Mouse (Mus musculus): ENCODE data around the gene Masp1. TPM values are rescaled to one million over a fixed set of nuclear protein-coding genes. Genes with fewer than 3 reads are reported as not detected.

Gene Masp1
- total RNA-seq, 2 experiments from 2014 or later = 16.9 to 17.3 TPM

DNA sequence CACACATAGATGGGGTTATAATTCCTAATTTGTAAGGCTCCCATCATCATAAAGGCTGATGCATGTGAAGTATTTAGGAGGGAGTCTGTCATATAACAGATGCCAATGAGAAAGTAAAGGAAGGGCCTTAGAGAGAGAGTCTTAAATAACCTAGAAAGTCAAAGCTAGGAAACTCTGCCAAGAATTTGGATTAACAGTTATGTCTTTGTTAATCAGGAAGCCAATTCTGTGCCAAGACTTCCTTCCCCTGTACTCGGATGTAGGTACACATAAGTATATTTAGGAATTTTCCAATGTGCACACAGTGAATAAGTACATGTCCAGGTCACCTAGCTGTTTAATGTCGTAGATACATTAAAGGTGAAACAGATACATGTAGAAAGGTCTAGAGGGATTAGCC is 4.0 kb downstream of the Masp1 start:
- no peak for DNase-seq
- intact Hi-C loops (cut with DNase I) = no loop called here

DNA sequence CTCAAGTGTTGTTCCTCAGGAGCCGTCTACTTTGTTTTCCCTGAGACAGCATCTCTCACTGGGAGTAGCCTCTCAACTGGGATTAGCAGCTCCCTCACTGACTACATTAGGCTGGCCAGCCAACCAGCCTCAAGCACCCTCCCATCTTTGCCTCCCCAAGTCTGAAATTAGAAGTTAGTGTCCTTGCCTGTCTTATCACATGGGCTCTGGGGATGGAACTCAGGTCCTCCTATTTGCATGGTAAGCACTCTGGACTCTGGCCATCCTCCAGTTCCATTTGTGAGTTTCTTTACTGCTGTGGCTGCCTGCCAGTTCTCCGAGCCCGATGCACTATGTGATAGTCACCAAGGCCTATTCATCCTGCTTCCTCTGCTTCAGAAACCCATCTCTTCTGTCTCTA is 4.8 kb downstream of the Masp1 start:
- intact Hi-C loops (cut with DNase I) = no loop called here
- DNase-seq = peak; percentile 51 to 53

DNA sequence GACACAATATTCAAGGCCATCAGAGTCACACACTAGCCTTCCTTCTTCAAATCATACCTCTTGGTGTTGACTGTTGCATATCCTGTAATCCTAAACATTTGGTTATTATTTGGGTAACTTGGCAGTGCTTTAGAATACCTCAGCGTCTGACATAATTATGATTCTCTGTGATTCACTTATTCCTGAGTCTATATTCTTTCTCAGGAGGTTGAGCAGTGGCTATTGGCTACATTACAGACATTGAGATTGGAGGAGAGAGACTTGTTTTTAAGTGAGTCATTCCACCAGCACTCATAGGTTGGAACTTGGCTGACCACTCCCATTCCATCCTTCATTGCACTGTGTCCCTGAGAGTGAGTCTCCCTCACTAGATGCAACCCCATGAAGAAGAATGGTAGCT is 7.2 kb downstream of the Masp1 start:
- DNase-seq = no peak
- intact Hi-C loops (cut with DNase I) = no loop called here

DNA sequence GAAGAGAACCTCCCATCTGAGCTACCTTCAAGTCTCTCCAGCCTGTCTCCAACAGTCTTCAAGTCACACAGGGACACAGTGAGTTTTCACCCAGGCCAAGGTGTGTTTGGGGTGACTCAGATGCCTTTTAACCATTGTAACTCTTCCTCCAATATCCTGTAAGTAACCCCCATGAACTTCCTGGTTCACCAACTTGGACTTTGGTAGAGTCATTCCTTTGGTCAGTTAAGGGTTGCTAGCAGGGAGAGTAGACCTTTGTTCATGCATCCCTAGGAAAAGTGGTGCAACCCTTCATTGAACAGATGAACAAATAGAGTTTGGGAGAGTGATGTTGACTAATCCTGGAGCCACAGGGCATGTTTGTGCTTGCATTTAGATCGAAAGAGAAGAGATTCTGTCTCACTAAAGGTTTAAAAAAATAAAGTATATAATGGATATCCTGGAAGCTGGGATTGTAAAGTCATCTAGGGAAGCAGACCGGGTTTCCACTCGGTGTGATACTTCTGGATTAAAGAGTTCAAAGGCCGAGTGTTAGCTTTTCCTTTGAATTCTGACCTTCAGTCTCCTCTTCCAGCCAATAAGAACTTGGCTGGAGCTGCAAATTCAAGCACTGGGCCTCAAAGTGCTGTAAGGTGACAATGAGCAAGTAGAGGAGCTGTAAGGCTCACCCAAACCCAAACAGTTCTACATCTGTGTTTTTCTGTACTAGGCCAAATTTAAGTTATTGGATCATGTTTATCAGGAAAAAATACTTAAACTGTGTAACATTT is 9.3 kb downstream of the Masp1 start:
- DNase-seq = no peak
- intact Hi-C loops (cut with DNase I) = no loop called here

DNA sequence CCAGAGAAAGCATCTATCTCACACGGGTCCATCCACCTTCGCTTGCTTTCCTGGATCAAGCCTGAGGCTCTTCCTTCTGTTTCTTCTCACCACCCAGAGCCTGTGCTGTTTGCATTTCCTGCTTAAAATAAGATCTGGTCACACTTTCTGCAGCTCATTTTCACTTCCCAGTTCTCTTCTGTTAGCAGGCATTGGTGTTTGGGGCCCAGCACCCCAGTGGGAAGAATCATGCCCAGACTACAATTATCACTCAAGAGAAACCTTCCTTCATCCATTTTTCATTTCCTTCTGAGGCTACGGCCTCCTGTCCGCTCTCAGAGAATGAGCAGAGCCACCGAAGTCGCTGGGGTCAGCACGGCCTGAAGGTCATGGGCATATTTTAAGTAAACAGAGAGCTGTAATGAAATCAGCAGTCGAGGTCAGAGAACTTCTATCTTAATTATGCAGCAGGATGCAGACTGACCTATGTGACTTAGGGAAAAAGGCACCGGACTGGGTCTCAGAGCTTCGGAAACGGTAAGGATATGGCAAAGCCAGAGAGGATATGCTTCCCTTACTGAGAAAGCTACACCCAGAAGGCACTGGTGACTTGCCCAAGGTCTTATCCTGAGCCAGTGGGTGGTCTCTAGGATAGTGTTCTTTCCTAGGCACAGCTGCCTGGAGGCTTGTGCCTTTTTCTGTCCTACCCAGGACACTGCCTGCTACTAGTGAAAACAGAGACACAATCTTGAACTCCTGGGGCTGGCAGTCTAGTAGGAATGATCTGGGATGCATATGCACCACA is 14.5 kb downstream of the Masp1 start:
- DNase-seq = no peak
- intact Hi-C loops (cut with DNase I) = no loop called here

DNA sequence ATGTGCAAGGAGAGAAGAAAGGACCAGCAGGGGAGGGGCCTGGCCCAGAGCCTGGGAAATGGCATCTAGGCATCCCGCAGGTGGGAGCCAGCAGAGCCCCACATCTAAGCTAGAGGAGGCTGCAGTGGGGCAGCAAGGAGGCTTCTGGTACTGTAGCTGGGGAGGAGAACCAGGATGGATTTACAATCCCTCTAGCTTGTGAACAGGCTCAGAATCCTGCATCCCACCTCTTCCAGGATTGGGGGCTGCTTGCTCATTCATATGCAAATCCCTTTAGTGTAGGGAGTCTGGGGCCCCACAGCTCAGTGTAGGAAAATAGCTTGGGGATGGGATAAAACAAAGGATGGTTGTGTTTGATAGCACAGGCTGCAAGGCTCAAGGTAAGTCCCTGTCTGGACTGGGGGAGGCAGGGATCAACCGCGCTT is 16.3 kb downstream of the Masp1 start:
- no peak for DNase-seq
- intact Hi-C loops (cut with DNase I) = no loop called here

DNA sequence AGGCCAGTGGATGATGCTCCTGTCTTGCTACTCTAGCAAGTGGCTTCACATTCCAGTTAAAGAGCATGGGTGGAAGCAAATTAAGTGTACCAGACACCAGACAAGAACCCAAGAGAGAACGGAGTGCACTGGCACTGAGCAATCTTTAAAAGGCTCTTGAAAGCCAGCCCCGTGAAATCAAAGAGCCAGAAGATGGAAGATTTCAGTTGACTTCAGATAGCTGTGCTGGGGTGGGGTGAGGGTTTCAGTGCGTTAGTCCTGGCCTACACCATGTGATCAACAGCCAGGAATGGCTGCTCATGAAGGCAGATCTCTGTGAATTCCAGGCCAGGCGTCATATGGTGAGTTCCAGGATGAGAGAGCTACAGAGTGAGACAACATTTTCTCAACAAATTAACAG is 17.3 kb downstream of the Masp1 start:
- intact Hi-C loops (cut with DNase I) = no loop called here
- DNase-seq = no peak

DNA sequence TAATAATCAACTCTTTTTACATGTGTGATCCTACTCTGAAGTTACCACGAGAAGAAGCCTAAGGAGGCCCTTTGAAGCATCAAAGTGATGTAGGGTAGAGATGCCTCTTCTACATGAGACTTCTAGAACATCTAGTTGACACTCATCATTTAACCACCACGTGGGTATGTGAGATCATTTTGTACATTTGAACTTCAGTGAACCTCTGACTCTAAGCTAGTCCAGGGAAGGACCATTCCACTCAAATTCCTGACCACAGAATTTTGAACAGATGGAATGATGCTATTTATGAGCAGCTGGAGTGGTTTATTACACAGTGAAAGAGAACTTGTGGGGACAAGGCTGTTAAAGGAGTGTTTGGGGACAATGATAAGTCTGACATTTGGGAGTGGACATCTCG is 18.1 kb downstream of the Masp1 start:
- intact Hi-C loops (cut with DNase I) = no loop called here
- no peak for DNase-seq

DNA sequence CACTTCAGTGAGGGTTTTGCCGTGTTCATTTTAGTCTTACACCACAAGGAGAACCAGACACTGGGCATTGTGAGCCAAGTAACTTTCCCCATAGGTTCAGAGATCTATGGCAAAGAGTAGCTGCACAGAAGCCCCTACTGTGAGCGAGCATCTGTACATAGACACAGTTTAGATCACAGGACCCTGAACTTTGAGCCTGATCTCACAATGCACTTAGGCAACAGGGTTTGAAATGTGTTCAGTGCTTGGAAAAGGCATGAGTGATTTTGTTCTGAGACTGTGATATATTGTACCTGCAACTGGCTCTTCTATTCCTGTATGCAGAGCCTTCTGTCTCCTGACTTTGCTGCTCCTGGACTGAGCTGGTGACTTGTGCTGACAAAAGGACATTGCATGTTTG is 19.3 kb downstream of the Masp1 start:
- no peak for DNase-seq
- intact Hi-C loops (cut with DNase I) = no loop called here

DNA sequence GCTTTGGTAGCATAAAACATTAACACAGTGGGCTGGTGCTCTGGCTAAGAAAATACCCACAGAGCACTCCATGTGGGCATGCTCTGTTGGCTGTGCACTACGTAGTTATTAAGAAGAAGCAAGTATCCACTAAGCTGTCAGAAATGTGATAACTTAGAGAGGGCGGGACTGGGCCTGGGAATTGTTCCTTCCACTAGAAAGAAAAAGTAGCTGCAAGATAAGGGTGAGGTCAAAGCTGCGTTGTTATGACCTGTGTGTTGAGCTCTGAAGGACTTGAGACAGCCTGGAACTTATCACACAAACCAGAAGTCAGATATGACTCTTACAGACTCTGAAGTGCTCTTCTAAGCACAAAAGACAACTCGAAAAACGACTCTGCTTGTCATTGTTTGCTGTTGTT is 20.1 kb downstream of the Masp1 start:
- intact Hi-C loops (cut with DNase I) = no loop called here
- DNase-seq = no peak

DNA sequence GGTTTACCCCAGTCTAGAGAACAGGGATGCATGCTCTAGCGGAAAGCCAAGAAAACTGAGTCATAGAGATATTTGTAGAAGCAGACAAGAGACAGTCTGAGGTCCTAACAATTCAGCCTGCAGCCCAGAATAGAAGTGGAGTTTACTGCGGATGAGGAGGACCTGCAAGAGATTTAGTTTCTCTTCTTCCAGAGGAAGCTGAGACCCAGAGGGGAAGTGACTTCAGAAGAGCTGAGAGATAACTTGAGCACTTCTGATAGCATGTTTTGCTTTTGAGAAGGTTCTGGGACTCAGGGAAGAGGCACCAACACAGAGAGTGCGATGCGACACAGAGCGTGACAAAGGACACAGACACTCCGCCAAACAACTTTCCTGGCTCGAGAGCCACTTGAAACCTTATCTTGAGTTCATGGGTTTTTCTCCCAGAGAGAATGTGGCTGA is 21.9 kb downstream of the Masp1 start:
- DNase-seq = peak; percentile 26 to 60
- intact Hi-C loops (cut with DNase I) = no loop called here

DNA sequence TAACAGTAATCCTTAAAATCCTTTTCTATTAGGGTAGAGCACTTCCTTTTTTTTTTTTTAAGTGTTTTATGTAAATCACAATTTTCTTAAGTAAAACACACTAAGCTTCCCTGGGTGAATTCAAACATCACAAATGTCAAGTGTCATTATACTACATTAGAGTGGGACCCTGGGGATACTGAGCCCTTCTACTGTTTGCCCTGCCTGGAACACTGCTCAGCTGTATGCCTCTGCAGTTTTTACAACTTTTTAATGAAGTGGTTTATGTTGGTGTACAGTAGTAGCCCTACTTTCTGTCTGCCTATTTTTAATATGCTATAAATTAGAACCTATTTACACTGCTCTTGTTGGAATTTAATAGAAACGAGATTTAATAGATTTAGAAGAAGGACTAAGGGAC is 22.7 kb downstream of the Masp1 start:
- intact Hi-C loops (cut with DNase I) = no loop called here

DNA sequence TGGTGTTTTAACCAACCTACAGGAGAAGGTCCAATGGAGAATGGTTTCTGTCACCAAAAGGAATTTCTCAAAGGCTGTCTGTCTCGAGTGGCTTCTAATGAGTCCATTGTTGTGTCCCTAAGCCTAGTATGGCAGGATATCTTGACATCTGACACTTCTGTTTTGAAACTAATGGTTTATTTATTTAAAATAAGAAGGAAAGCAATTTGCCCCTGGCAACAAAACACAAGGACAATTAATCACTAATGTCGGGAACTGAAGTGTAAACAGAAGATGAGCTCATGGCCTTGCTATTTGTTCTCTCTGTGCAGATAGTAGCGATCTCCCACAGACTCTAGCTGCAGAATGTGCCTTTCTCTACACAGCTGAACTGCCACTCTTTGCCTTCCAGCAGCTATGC is 23.2 kb downstream of the Masp1 start:
- intact Hi-C loops (cut with DNase I) = no loop called here
- DNase-seq = no peak

More for the DNA sequence above, 22.7 kb downstream of the Masp1 start:
- DNase-seq = no peak

DNA sequence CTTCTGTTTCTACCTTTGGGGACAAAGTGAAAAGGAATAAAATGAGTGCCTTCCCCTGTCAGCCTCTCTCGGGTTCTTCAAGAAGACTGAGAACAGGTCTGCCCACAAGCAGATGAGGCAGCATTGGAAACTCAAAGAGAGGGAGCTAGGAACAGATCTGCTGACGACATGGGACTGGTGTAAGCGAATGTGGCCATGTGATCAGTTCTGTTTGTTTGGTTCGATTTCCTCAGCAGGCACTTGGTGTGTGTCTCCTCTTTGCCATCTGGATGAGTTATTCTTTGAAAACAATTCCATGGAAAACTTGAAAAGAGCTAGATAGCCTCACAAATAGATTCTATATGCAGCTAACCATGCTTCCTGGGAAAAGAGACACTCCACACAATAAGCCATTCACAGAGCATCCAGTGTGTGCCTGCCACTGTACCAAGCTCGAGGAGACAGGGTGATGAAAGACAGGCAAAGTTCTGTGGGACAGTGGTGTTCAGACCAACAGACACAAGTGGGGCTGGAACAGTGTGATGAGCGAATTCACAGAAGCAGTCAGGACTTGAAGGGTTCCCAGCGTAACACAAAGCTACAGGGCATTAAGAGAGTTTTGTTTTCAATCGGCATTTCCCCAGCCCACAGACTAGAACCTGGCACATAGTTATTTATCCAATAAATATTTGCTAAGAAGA is 24.2 kb downstream of the Masp1 start:
- intact Hi-C loops (cut with DNase I) = no loop called here
- DNase-seq = no peak

DNA sequence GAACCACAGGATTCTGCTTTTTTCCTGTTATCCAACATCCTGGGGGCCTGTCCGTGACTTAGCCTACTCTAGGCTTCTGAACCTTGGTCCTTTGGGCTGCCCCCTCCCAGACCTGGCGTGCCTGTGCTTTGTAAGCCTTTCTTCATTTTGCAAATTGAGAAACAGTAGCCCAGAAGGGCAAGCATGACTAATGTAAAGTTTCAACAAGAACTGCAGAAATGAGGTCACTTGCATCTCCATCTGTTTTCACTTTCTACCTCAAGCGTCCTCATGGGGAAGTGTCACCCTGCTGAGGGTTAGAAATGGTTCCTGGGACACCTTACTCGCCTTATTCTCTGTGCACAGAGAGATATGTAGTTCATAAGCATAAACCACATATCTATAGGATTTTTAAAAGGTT is 27.8 kb downstream of the Masp1 start:
- intact Hi-C loops (cut with DNase I) = no loop called here
- no peak for DNase-seq

DNA sequence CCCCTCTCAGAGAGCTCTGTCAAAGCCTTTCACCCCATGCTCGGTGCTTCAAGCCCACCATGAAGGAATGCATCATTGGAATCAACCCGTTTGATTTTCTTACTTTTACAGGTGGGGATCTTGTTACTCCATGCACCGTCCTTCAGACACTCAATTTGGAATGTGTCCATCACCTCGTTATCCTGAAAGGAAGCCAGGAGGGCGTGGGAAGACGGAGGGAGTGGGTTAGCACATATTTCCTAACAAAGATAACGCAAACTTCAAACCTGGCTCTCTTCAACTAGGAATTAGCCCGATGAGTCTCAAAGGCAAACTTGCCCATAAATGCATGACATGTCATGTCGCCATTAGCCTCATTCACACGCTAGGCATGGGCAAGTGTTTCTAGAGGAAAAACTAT is 37.3 kb downstream of the Masp1 start:
- intact Hi-C loops (cut with DNase I) = no loop called here
- no peak for DNase-seq

DNA sequence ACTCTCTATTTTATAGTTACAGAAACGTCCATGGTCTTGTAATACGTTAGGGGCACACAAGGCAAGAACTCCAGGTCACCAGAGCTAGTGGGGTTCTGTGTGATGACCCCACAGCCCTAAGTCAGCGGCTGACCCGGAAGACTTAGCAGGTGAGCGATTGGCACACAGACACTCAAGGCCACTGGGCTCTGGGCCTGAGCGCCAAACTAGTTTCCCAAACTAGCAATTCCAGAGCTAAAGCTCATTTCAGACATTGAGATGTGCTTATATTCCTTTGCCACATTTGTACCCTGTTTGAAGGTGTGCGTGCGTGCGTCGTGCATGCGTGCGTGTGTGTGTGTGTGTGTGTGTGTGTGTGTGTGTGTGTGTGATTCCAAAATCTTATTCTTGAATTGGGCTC is 37.8 kb downstream of the Masp1 start:
- no peak for DNase-seq
- intact Hi-C loops (cut with DNase I) = no loop called here

DNA sequence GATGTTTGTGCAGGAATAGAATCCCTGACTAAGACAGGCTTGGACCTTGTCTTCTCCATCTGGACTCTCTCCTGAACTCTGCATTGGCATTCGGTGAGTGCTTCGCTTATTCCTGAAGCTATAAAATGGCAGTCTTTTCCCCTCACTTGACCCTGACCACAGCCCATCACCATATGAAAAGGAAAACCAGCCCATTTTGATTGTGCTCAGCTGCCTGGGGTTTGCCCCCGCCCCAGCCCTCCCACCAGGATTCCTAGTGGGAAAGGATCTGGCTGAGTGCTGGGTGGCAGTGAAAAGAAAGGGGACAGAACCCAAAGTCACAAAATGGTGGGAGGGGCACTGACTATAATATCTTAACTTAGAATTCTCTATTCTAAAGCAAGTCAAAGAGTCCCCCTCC is 38.4 kb downstream of the Masp1 start:
- intact Hi-C loops (cut with DNase I) = no loop called here

DNA sequence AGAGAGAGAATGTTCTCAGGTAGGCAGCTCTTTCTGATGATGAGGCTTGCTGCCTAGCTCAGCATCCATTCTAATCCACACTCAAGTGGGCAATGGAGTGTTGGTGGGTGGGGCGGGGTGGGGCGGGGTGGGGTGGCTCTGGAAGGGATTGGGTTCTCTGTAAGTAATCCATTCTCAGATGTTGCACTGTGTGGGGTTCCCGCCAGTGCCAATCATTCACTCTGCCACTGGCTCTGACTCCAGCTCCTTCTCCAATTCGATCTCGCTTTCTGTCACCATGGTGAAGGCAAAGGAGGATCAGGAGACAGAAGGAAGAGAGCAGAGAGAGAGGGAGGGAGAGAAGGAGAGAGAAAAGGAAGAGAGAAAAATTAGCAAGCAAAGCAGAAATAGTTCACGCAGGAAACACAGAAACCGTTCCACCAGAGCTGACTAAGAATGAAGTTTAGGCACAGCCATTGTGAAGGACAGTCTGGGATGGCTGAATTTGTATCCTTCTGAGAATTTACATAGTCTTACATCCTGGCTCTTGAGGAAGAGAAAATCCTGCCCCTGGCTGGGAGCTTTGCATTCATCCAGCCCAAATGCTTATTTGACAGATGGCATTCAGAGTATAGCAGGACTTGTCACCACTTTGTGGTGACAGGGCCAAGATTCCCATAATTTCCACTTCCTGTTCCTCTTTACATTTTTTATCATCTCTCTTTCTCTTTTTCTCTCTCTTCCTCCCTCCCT is 40.6 kb downstream of the Masp1 start:
- DNase-seq = no peak

More for the DNA sequence above, 38.4 kb downstream of the Masp1 start:
- DNase-seq = no peak

DNA sequence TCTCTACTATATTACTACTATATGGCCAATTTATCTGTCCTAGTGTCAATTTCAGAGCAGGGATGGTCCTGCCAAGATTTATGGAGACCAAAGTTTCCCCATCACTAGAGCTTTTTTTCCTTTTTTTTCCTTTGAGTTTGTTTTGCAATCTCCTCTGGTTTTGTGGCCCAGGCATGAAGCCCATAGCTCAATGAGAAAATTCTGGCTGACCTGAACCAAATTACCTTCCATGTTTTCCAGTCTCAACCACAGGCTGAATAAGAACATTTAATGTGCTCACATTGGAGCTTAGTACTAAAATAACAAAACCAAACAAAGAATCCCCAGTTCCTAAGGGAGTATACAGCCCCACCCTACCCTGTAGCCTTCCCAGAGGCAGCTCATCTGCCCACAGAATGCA is 44.0 kb downstream of the Masp1 start:
- intact Hi-C loops (cut with DNase I) = no loop called here
- no peak for DNase-seq

More for the DNA sequence above, 40.6 kb downstream of the Masp1 start:
- intact Hi-C loops (cut with DNase I) = no loop called here

DNA sequence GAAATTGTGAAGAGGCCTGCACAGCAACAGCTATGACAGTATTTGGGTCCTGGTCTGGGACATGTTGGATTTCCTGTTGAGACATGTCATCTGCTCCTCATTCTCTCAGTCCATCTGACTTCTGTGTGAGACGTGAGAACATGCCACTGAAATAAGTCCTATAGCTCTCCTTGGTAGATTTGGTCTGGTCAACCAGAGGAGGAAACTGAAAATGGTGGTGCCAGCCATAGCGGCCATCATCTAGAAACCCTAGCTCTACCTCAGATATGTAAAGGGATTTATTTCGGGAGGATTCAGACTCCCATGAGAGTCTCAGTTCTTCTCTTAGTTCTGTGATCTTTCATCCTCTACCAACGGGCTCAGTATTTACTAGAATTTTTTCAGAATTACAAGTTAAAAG is 45.0 kb downstream of the Masp1 start:
- intact Hi-C loops (cut with DNase I) = no loop called here

More for the DNA sequence above, 45.0 kb downstream of the Masp1 start:
- no peak for DNase-seq

Data from heart, postnatal 36 days (tissue).